Mouse (Mus musculus): Measurements from ENCODE around the gene Olfr773.
"Not testable (repeated sequence)": the region's sequence is repeated elsewhere in the genome, so short reads cannot be mapped to it uniquely, and the experiment has no call there.

Gene Olfr773

DNA sequence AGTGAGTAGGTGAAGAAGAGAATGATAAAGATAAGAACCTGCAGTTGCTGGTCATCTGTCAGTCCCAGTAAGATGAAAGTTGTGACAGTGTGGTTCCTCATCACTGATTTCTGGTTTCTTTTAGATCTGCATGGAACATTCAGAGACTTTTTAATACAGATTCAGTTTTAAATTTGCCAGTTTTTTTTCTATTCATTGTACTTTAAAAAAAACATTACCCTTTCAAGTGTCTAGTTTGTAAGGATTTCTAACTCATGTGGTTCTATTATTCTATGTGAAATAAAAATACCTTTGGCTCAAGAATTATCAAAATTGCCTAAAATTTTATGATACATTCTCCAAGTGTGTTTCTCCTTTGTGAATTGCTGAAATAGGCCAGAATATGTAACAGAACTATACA is at the start of gene Olfr773:
TSS of gene Olfr773 (minus strand) at position 101 of the 400 bp plus-strand sequence.
- DNase-seq (ENCODE audit: low spot score), result not testable (repeated sequence)

DNA sequence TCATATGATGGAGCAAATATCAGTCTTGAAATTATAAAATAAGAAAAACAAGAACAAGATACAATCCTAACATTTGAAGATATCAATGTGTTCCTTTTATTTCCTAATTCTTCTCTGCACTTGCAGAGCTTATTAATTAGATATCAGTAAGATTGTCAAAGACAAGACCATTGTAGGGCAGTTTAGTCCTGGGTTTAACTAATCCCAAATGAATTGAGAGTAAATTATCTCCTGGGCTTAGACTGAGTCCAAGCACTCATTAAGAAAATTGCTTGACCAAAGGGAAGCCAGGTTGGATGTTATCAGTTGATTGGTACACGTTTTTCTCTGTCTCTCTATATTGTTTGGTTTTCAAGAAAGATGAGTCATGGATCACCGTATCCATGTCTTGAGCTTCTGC is 48.7 kb upstream of the Olfr773 start, which contains the start of gene Olfr774:
TSS of gene Olfr774 (plus strand) at position 301 of the 400 bp plus-strand sequence.
- no peak for DNase-seq (ENCODE audit: low spot score)

DNA sequence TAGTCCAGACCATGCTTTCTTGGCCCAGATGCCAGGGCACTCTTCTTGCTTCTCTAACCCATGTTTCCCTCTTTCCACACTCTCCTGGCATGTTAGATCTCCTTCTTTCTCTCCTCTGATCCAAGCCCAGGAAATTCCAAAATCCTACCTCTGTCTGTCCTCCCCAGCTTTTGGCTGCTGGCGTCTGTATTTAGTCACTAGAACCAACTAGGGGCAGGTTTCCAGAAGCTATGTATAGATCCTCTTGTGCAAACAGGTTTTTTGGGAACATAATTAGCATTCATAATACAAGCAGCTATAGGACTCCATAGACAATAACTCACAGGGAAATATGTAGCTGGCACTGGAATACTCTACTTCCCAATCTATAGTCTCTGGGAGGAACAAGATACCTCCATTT is 43.5 kb upstream of the Olfr773 start:
- no peak for DNase-seq (ENCODE audit: low spot score)

- DNase-seq (ENCODE audit: low spot score), result not testable (repeated sequence)
Observed at GRCm38 (mm10) chr10:129177821-129178220, 9.4 kb downstream of the Olfr773 start, which contains the start of gene Olfr772. TSS of gene Olfr772 (minus strand) at chr10:129177921.

- DNase-seq (ENCODE audit: low spot score), result no peak
Observed at GRCm38 (mm10) chr10:129164651-129165050, 22.6 kb downstream of the Olfr773 start, which contains the start of gene Olfr771. TSS of gene Olfr771 (minus strand) at chr10:129164751.

- DNase-seq (ENCODE audit: low spot score), result no peak
Observed at GRCm38 (mm10) chr10:129138898-129139297, 48.3 kb downstream of the Olfr773 start, which contains the start of gene Olfr770. TSS of gene Olfr770 (minus strand) at chr10:129138998.
